Mouse (Mus musculus) C2C12 (cell line): ENCODE data around the gene Dstn.

Experiments
- CTCF ChIP-seq: IDR thresholded peaks from one replicate; pipeline ENCODE4 v1.5.1; 2011; ENCODE audit not compliant: control insufficient read depth, insufficient read depth, insufficient read length
- FOSL1 ChIP-seq: IDR thresholded peaks from one replicate; pipeline ENCODE4 v1.8.0; 2011; ENCODE audit warnings: mild to moderate bottlenecking, low read length; ENCODE audit not compliant: poor library complexity, insufficient read depth, severe bottlenecking

GRCm38 (mm10) chr2:143912199-143912598 lies 2.9 kb upstream of the Dstn start:
- TF ChIP-seq CTCF: no peak
- TF ChIP-seq FOSL1: no peak
